Mouse (Mus musculus): ENCODE data around the gene Pum2.

- TF ChIP-seq CTCF (IDR thresholded peaks at IDR 0.05; ENCODE audit: extremely low read depth, insufficient read depth, insufficient read length, insufficient replicate concordance) = no peak
- TF ChIP-seq POLR2A (IDR thresholded peaks at IDR 0.05; ENCODE audit: low read depth, low read length) = no peak
These were observed 30.1 kb downstream of the Pum2 start for GRCm38 (mm10) chr12:8703988-8704387.

All from spleen, adult 2 months (tissue).